Mouse (Mus musculus): ENCODE measurements around the gene Erf. TPM values are rescaled to one million over a fixed set of nuclear protein-coding genes. Genes with fewer than 3 reads are reported as not detected.

The Erf gene
- total RNA-seq, 4 experiments from 2014 or later: 4.2 to 5.8 (median 5.7) TPM

DNA sequence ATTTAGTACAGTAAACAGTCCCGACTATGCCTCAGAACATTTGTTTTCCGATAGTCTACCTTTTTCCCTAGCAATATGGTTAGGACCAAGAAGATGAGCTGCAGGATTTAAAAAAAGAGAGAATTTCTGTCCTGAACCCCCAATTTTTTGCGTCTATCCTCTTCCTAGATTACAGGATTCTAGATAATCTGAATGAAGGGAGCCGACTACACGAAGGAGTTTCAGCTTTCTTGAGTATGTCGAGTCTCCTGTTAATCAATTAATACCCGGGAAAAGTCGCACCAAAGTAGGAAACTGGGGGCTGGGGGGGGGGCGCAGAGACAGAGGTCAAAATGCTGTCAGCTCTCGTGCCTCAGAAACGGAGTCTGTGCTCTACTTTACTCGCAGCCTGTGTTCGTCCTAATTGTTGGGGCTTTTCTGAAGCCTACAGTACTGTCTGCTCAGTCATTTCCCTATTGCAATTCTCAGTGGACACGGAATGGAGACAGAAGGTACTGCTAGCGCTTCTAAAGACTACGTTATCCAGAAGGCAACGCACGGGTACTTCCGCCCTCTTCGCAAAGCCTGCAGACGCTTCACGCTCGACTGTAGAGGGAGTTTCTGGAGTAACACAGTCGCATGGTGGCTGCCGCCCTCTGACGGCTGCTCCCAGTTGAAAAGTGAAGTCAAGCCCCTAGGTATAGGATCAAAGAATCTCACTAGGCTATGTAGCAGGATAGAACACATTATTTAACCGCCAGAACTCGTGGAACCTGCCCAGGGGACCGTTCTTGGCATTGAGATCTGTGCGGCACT is 11.5 kb downstream of the Erf start:
- peak; percentile 61 to 81 for DNase-seq (ENCODE audit: low spot score in 2 of 2)

DNA sequence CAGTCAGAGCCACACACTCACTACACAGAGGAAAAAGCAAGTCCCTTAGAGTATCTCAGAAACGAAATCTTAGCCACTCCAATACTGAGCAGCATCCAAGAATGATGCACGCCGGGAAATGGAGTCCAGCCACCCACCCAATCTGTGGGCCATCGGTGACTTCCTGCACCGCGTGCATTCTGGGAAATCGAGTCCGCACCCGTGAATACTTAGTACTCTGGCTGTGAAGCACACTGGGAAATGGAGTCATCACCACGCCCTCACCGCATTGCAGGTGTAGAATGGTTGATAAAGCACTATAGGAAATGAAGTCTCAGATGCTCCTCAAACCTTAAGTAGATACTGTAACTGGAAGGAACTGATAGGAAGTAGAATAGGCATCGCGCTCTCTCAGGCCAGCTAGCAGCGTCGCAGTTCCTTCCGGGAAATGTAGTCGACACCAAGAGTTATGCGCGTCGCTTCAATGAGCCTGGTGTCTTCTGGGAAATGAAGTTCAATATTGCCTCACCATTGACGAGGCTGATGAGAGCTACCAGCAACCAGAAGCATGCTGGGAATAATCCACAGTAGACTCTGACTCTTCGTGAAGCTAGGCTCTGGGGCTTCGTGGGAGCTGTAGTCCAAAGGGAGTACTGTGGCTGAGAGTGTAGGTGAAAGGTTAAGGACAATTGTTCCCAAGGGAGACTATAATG is 12.4 kb downstream of the Erf start:
- DNase-seq (ENCODE audit: low spot score in 2 of 2): peak; percentile 90

DNA sequence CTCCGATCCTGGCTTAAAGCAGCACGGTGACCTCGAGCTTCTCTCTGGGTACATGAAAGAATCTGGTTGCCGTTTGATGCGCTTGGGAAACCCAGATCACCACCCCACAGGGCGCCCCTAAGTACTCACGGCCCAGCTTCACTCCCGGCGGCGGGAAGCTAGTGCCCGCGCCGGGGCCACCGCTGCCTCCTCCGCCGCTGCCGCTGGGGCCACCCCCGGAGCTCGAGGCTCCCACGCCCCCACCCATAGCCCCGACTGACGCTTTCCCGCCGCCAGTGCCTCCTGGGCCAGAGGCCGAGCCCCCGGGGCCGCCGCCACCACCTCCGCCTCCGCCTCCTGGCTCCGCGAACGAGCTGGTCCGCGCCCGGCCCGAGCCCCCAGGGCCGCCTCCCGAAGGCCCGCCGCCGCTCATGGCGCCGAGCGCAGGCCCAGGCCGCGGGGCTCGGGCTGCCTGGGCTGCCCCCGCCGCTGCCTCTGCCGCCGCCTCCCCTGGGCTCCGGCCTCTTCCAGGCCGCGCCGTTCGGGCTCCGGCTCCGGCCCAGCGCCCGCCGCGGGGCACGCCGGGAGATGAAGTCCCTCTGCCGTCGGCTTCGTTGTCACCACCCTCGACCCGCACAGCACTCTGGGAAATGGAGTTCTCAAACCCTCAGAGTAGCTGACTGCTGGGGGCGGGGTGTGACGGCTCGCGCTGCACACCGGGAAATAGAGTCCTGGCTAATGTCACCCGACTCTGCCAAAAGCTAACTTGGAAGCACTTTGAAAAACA is 13.1 kb downstream of the Erf start, which contains the start of gene Gsk3a:
Gsk3a (minus strand) TSS at position 603 of the 766 bp plus-strand sequence.
- DNase-seq (ENCODE audit: low spot score in 2 of 2): peak; percentile 95 to 97

DNA sequence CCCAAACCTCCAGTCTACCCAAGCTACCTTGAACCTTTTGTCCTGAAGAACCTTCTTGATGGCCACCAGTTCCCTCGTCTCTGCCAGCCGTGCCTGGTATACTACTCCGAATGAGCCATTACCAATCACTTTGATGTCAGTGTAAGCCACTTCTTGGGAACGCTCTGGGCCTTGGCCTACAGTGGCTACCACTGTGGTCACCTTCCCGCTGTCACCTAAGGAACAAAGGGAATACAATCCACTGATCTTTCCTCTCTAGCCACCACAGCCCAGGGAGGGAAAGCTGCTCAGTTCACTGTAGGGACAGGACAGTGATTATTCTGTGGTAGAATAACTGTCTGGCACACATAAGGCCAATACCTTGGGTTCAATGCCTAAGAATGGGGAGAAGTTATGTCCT is 15.0 kb downstream of the Erf start:
- DNase-seq (ENCODE audit: low spot score in 2 of 2): no peak

DNA sequence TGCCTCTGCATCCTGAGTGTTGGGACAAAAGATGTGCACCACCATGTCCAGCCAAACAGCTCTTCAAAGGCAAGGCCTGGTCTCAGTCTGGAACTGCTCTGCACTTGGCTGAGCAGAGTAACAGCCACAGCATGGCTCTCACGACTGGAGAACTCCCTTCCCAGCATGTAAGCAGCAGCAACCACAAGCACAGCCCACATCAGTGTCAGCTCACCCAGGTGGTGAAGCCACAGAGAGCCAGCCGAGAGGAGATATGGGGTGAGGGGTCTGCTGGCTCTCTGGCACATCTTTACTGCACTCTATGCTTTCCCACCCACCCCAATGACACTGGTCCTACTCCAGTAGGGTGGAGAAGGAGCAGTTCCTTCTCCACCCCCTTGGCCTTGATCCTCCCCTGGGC is 17.5 kb downstream of the Erf start:
- no peak for DNase-seq (ENCODE audit: low spot score in 2 of 2)

- no peak for DNase-seq (ENCODE audit: low spot score in 2 of 2)
Observed at GRCm38 (mm10) chr7:25232101-25232648, 18.4 kb downstream of the Erf start.

DNA sequence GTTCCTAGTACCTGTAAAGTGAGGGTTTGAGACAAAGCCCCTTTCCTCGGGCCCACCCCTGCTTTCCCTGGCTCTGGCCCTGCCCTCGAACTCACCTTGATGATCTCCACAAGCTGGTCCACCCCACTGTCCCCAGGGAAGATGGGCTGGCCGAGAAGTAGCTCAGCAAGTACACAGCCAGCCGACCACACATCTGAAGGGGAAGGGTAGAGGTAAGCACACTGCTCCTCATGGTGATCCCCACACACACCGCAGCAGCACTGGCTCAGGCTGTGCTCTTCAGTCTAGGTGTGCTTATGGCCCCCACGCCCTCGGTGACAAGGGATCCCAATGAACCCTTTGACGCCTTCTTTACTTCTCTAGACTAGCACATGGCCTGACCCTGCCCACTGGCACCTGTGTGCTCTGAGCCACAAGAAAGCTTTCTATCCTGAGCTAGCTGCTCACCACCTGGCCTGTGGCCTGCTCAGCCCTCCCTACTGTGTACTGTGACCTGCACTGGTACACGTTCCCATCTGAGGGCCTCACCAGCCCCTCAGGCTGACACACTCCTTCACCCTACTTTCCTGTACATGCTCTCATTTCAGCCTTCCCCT is 19.8 kb downstream of the Erf start:
- no peak for DNase-seq (ENCODE audit: low spot score in 2 of 2)

GRCm38 (mm10) chr7:25227523-25228300 is 22.8 kb downstream of the Erf start:
- no peak for DNase-seq (ENCODE audit: low spot score in 2 of 2)

DNA sequence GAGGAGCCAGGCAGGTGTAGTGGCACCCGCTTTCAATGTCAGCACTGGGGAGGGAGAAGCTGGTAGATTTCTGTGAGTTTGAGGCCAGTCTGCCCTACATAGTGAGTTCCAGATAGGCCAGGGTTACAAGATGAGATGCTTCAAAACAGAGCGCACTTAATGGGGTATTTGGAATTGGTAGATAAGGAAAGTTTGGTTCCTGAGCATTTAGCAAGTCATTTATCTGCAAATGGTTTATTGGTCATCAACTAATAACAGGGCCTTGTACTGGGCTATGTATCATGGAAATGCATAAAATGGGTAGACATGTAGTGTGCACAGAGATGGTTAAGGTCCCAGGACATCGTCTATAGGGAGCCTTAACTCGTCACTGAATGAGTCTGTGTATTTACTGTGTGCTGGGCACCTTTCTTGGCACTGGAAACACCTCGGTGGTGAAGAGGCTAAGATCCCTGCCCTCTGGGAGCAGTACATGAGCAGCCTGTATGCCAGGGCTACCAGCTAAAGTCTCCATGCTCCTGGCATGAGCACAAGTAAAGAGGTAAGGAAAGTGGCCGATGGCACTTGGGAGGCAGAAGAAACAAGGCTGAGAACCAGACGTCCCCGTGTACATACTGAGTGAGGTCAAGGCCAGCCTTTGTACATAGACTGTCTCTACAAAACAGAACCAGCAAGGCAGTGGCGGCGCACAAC is 28.1 kb downstream of the Erf start:
- no peak for DNase-seq (ENCODE audit: low spot score in 2 of 2)

- DNase-seq (ENCODE audit: low spot score in 2 of 2): peak; percentile 94 to 97
Observed at GRCm38 (mm10) chr7:25221102-25221883, 29.3 kb downstream of the Erf start, which contains the start of gene Zfp526. Zfp526 (plus strand) TSS chr7:25221425.

DNA sequence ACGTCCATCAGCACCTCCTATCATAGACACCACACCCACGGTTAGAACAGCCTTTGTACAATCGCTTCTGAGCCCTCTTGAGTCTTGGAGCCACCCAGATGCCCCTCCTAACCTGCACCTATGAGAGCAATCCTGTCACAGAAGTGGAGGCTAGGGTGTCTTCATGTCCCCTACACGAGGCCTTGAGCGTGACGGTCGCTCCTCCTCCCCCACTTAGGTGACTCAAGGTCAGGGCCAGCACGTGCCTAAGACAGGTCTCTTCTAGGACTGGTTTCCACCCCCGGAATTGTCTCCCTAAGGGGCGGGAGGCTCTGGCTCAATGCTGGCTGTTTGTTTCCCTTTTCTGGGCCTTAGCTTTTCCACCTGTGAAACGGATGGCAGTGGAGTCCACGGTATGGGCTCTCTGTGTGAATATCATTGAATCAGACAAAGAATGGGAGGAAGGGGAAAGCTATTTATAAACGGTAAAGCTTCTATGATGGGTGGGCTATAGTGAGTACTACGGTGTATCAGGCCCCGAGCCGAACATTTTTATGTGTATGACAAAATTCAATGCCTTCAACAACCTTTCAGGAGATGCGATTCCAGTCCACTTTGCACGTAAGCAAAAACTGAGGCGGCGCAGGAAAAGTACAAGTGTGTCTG is 30.0 kb downstream of the Erf start, which contains the start of gene Dedd2:
Dedd2 (minus strand) TSS at position 159 of the 645 bp plus-strand sequence.
- peak in 1 of 2 experiments; percentile 33 for DNase-seq (ENCODE audit: low spot score in 2 of 2)

GRCm38 (mm10) chr7:25219756-25220456 is 30.7 kb downstream of the Erf start:
- peak; percentile 92 to 94 for DNase-seq (ENCODE audit: low spot score in 2 of 2)

DNA sequence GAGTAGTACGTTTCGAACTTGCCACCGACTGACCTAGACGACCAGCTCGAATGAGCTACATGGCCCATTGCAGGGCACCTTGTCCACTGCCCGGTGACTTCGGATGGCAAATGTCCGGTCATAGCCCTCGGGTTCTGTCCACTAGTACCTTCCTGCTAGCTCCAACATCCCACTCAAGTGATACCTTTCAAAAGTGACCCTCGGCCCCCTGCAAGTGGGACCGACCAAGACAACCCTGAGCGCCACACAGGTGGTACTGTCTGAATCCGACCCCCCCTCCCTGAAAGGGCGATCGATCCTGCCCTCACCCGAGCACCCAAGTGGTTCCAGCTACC is 31.2 kb downstream of the Erf start:
- DNase-seq (ENCODE audit: low spot score in 2 of 2): no peak

- DNase-seq (ENCODE audit: low spot score in 2 of 2): no peak
Observed at GRCm38 (mm10) chr7:25218705-25219415, 31.7 kb downstream of the Erf start.

DNA sequence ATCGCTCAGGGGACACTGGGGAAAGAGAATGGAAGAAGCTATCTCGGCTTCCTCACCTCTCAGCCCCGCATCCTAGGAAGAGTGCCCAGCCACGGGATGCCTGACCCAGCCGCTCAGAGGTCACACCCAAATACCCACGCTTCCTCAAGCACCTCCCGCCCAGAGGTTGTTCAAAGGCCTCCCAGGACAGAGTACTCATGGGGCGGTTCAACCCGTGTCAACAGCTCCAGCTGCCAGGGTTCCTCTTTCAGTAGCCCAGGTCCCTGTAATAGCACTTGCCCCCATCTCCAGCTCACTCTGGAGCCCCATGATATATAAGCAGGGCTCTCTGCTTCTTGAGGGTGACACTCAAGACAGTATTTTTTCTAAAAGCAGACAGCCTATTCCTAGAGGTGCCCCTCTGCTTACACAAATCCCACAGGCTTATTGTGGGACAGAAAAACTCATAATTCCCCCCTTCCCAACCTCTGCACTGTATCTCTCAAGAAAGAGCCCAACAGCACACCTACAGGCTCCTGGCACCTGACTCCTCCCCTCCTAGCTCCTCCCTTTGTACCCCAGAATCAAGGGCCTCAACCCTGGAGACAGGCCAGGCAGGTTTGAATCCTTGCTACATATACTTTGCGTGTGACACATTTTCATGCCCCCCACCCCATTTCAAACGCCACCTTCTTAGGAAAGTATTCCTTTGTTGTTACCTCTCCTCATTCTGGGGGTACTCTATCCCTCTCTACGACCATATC is 32.7 kb downstream of the Erf start:
- DNase-seq (ENCODE audit: low spot score in 2 of 2): no peak

DNA sequence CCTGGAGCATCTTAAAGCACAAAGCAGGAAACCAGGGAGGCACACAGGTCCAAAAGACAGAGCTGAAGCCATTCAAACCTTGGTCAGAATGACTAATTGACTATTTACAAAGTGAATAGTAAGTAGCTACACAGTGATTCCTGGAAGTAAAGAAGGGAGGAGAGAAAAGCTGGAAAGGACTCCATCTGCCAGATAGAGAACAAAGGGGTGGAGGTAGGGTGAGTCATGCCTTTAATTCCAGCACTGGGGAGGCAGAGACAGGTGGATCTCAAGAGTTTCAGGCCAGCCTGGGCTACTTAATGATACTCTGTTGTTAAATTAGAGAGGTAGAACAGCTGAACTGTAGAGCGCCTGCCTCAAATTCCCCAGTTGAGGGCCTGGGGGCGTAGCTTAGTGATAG is 36.4 kb downstream of the Erf start:
- DNase-seq (ENCODE audit: low spot score in 2 of 2): no peak

- no peak for DNase-seq (ENCODE audit: low spot score in 2 of 2)
Observed at GRCm38 (mm10) chr7:25213099-25213498, 37.5 kb downstream of the Erf start.

Data from gastrocnemius, adult 8-10 months (tissue).